Mouse (Mus musculus) kidney, adult 2 months (tissue): ENCODE measurements at regions not wholly inside any gene's neighbourhood (a gene's known extent, or its start where the extent isn't known, plus 50 kb on each side); places are given as distances from the start of the nearest gene placed in this dataset.

Experiments used
- CTCF ChIP-seq: fragments of 200-500 bp; conservative IDR thresholded peaks from 2 replicates; pipeline ENCODE4 v1.5.1; 2011; ENCODE audit warnings: low read depth, mild to moderate bottlenecking, control low read depth, low read length, moderate library complexity, mixed read lengths; ENCODE audit not compliant: insufficient read depth, insufficient read length
- POLR2A ChIP-seq: fragments of 200-500 bp; IDR thresholded peaks from one replicate; pipeline ENCODE4 v1.6.1; 2011; ENCODE audit warnings: low read depth, low read length, control low read depth

DNA sequence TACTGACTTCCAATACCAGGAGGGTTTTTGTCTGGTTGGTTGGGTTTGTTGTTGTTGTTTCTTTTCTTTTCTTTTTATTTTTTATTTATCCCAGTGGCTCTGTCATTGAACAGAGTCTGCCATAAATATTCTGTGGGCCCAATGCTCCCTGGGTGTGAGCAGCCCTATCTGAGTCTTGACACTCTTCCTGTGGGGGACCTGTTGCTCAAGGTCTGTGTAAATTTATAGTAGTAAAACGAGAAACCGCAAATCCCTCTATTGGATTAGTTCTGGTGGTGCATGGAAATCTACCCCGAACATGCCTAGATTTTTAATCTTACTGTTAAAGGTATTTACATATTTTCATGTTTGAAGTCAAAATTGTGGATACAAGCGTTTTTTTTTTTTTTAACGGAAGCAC, 395.2 kb downstream of the Atp23 start:
- no peak for TF ChIP-seq CTCF
- no peak for TF ChIP-seq POLR2A
